Mouse (Mus musculus) heart, embryonic 16.5 days (tissue): ENCODE results near the gene Dll3. TPM values are rescaled to one million over a fixed set of nuclear protein-coding genes. Genes with fewer than 3 reads are reported as not detected.
A peak's percentile ranks its signal among the peaks of the same experiment; 100 is the strongest.

Experiments used
- ATAC-seq: fragments of 200-750 bp; cut with Nextera tagmentation; replicated peaks from 2 replicates; pipeline ENCODE4 v1.8.0; 2017; ENCODE audit warnings: moderate number of reproducible peaks; ENCODE audit not compliant: insufficient read depth, low FRiP score; ENCODE audit errors: extremely low read depth
- H3K27ac ChIP-seq: fragments of 300-500 bp; sonication (generic); 2 replicates; pipeline ENCODE4 v1.5.1; 2014; ENCODE audit warnings: mild to moderate bottlenecking, low read length, control low read depth, moderate library complexity
- H3K27me3 ChIP-seq: fragments of 300-500 bp; sonication (generic); 2 replicates; pipeline ENCODE4 v1.6.1; 2014; ENCODE audit warnings: low read length, mixed read lengths; ENCODE audit not compliant: control insufficient read depth, insufficient read depth
- H3K36me3 ChIP-seq: fragments of 300-500 bp; sonication (generic); 2 replicates; pipeline ENCODE4 v1.6.1; 2014; ENCODE audit not compliant: control insufficient read depth, insufficient read depth
- H3K4me1 ChIP-seq: fragments of 300-500 bp; sonication (generic); 2 replicates; pipeline ENCODE4 v1.6.1; 2014; ENCODE audit warnings: low read length, mixed read lengths; ENCODE audit not compliant: control insufficient read depth, insufficient read depth
- H3K4me2 ChIP-seq: fragments of 300-500 bp; sonication (generic); 2 replicates; pipeline ENCODE4 v1.6.1; 2014; ENCODE audit warnings: low read depth, mild to moderate bottlenecking, control low read depth, low read length
- H3K4me3 ChIP-seq: fragments of 300-500 bp; sonication (generic); 2 replicates; pipeline ENCODE4 v1.5.1; 2014; ENCODE audit warnings: mild to moderate bottlenecking, control low read depth, low read length
- H3K9ac ChIP-seq: fragments of 300-500 bp; sonication (generic); 2 replicates; pipeline ENCODE4 v1.6.1; 2014; ENCODE audit warnings: low read length, control low read depth
- H3K9me3 ChIP-seq: fragments of 300-500 bp; sonication (generic); replicated peaks from 2 replicates; pipeline ENCODE4 v1.6.1; 2016; ENCODE audit warnings: low read length; ENCODE audit not compliant: control insufficient read depth
- WGBS: fragments of 180-500 bp; shearing (Covaris S2); extraction: QIAGEN DNeasy Blood & Tissue Kit; methylation state at CpG from one replicate; pipeline ENCODE4 v1.1.7; 2014; 5-methylcytosine and 5-hydroxymethylcytosine counted together
- polyA plus RNA-seq: library from polyadenylated mRNA; unstranded; fragments of >200 nt; fragmentation: Nextera tagmentation; extraction: Ambion mirVana; gene quantifications from 2 replicates; pipeline ENCODE4 v1.2.1, GENCODE M21; 2015

The Dll3 gene
- 0.16 and 0.17 TPM in 2 replicates for polyA plus RNA-seq

DNA sequence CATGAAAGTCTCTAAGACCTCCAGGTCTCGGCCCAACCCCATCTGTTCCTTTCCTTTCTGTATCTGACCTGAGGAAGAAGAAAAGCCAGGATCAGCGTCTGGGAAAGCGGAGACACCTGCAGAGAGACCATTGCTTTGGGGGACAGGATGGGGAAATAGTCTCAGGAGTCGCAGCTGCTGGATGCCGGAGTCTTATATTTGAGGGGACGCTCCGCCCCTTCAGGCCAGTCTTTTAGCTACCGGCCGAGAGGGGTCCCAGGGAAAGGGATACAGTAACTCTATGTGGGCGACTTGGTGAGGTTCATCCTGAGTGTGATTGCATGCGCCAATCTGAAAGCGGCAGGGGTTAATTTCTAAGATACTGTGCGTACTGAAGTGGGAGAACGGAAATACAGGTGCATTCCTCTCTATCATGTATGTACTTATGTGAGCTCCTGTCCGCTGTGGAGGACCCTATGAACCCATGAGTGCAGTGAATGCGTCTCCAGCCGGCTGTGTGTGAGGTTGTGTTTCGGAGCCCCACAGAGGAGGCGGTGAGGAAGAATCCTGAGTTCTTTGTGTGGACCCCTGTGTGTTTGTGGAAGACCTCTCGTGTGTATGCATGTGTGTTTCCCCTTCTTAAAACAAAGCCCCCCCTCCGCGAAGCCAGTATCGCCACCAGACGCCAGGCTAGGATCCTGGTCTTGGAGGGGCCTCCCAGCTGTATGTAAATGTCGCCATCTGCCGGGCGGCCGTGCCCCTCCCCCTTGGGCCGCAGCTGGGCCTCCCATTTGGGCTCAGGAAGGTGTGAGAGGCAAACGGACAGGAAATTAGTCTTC lies at the start of gene Dll3:
TSS of gene Dll3 (minus strand) at position 623 of the 818 bp plus-strand sequence.
- H3K27ac ChIP-seq, result no peak within 1 kb of the TSS
- H3K27me3 ChIP-seq, result peaks cover 55% of the 10 kb centered on the region
- H3K9ac ChIP-seq, result peak within 1 kb of the TSS; percentile 44; the same call in 1 of the 2 replicates
- peak within 1 kb of the TSS; percentile 66 for H3K4me2 ChIP-seq
- H3K36me3 ChIP-seq, result peaks cover 16% of the 10 kb centered on the region
- H3K9me3 ChIP-seq, result no peaks in the 10 kb centered on the region
- H3K4me1 ChIP-seq, result peaks cover 6% of the 10 kb centered on the region; the same call in 1 of the 2 replicates
- ATAC-seq, result 0 out of 2 replicates have a peak, but pooled peaks have one; percentile 49
- peak within 1 kb of the TSS; percentile 36 for H3K4me3 ChIP-seq
- 2% methylated on average over 30 of the region's 30 CpGs for WGBS

DNA sequence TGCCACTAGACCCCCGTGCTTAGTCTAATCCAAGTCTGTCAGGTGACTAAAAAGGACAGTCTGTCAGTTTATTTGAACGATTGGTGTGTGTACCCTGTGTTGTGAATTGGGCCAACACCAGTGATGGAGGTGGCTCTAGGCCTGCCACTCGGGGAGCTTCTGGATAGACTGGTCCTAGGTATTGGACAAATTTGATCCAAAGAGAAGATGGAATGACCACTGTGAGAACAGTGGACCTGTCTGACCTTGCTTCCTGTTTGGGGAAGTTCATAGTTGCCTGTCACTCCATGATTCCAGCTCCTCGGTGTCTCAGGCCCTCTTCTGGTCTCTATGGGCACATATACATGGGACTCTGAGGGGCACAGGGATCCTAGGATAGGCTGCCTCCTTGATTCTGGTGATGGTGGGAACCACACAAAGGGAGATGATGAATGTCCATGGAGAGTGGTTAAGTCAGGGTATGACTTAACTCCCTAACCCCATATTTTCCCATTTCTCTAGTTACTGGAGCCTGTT lies 49.7 kb upstream of the Dll3 start:
- Histone ChIP-seq H3K27ac (peak overlapping the region; percentile 1; the same call in 1 of the 2 replicates), H3K9ac (peak overlapping the region; percentile 97), H3K4me3 (peak overlapping the region; percentile 91), H3K27me3 (no peaks in the 10 kb centered on the region), H3K36me3 (peaks cover 29% of the 10 kb centered on the region), H3K4me1 (peaks cover 17% of the 10 kb centered on the region), H3K9me3 (no peaks in the 10 kb centered on the region), H3K4me2 (peak overlapping the region; percentile 93)
- ATAC-seq, result no peak
- 27% methylated on average over 4 of the region's 4 CpGs for WGBS

DNA sequence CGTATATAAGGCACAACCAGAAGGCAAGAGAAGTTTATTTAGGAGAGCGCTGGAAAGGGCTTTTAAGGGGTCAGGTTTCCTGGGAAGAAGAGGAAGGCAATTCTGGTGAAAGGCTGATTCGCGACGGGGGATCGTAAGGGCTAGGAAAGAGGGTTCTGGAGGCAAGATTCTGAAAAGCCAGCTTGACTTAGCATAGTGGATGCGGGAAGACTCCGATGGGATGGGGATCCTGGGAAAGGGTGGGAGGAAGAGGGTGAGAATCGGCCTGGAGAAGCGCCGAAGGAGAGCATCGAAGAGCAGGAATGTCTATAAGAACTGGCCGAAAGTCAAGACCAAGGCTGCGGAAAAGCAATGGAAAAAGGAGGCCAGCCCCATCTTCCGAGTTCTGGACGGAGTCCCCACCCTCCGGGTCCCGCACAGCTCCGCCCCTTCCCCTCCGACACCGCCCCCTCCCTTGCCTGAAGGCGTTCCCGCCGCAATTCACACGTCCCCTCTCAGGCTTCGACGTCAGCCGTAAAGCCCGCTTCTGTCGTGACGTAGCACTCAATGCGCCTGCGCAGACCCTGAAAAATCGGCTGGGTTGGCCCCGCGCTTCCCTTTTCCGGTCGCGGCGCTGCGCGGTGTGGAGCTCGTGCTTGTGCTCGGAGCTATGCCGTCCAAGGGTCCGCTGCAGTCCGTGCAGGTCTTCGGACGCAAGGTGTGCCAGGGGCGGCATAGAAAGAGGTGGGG lies 48.3 kb upstream of the Dll3 start, which contains the start of gene Rps16:
TSS of gene Rps16 (plus strand) at position 498 of the 729 bp plus-strand sequence.
- Histone ChIP-seq H3K27ac (peak within 1 kb of the TSS; percentile 93), H3K9ac (peak within 1 kb of the TSS; percentile 97), H3K4me1 (peaks cover 15% of the 10 kb centered on the region), H3K9me3 (no peaks in the 10 kb centered on the region), H3K4me2 (peak within 1 kb of the TSS; percentile 93), H3K27me3 (no peaks in the 10 kb centered on the region), H3K36me3 (peaks cover 29% of the 10 kb centered on the region), H3K4me3 (peak within 1 kb of the TSS; percentile 91)
- under 1% methylated on average over 49 of the region's 50 CpGs for WGBS
- ATAC-seq, result peak; percentile 94

DNA sequence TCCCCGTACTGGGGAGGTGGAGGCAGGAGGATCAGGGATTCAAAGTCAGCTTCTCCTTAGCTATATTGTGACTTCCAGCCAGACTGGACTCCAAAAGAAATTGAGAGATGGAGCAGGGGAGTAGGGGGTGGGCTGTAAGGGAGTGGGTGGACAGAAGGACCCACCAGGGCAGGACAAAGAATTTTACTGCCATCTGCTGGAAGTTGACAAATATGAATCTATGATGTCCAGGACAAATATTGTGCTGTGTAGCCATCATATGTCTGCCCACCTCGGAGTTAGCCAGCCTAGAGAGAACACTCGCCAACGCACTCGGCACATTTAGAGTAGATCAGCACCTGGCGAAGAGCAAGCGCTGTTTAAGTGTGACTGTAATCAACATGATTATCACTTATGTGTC lies 46.6 kb upstream of the Dll3 start:
- H3K9me3 ChIP-seq, result no peaks in the 10 kb centered on the region
- ATAC-seq, result no peak
- no peak overlapping the region for H3K4me2 ChIP-seq
- no peaks in the 10 kb centered on the region for H3K27me3 ChIP-seq
- no peak overlapping the region for H3K9ac ChIP-seq
- H3K27ac ChIP-seq, result no peak overlapping the region
- H3K36me3 ChIP-seq, result peaks cover 18% of the 10 kb centered on the region
- 81% methylated on average over 7 of the region's 7 CpGs for WGBS
- no peak overlapping the region for H3K4me3 ChIP-seq
- H3K4me1 ChIP-seq, result peaks cover 15% of the 10 kb centered on the region

DNA sequence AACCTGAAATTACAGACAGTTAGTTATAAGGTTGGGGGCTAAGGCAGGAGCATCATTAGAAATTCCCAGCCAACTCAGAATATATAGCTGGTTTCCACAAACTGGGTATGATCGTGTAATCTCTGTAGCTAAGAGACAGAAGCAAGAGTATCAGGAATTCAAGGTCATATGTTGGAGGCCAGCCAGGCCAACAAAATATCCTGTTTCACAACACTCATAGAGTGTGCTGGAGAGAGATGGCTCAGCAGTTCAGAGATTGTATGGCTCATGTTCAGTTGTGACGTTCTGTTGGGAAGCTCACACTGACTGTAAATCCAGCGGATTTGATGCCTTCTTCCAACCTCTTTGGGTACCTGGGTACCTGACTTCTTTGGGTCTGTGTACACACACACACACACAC lies 45.7 kb upstream of the Dll3 start:
- no peak overlapping the region for H3K9ac ChIP-seq
- H3K4me2 ChIP-seq, result no peak overlapping the region
- H3K27ac ChIP-seq, result no peak overlapping the region; the same call in 1 of the 2 replicates
- 47% methylated on average over 3 of the region's 3 CpGs for WGBS
- no peaks in the 10 kb centered on the region for H3K27me3 ChIP-seq
- H3K9me3 ChIP-seq, result no peaks in the 10 kb centered on the region
- H3K4me1 ChIP-seq, result peaks cover 15% of the 10 kb centered on the region
- no peak overlapping the region for H3K4me3 ChIP-seq
- ATAC-seq, result no peak
- H3K36me3 ChIP-seq, result peaks cover 9% of the 10 kb centered on the region; the same call in 1 of the 2 replicates

DNA sequence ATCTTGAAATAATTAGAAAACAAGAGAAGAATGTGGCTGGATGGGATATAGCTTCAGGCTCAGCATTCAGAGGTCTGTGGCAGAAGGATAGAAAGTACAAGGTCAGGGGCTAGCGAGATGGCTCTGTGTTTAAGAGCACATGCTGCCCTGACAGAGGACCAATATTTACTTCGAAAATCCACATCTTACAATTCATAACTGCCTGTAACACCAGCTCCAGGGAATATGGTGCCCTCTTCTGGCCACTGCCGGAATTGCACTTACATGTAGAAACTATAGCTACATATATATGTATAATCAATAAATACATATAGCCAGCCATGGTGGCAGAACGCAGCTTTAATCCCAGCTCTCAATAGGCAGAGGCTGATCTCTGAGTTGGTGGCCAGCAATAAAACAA lies 42.6 kb upstream of the Dll3 start:
- peaks cover 1% of the 10 kb centered on the region for H3K4me1 ChIP-seq
- no peak overlapping the region for H3K4me3 ChIP-seq
- 3% methylated on average over 4 of the region's 4 CpGs for WGBS
- no peak overlapping the region for H3K27ac ChIP-seq
- H3K36me3 ChIP-seq, result no peaks in the 10 kb centered on the region
- ATAC-seq, result no peak
- H3K4me2 ChIP-seq, result no peak overlapping the region
- no peaks in the 10 kb centered on the region for H3K9me3 ChIP-seq
- H3K9ac ChIP-seq, result no peak overlapping the region
- H3K27me3 ChIP-seq, result no peaks in the 10 kb centered on the region

DNA sequence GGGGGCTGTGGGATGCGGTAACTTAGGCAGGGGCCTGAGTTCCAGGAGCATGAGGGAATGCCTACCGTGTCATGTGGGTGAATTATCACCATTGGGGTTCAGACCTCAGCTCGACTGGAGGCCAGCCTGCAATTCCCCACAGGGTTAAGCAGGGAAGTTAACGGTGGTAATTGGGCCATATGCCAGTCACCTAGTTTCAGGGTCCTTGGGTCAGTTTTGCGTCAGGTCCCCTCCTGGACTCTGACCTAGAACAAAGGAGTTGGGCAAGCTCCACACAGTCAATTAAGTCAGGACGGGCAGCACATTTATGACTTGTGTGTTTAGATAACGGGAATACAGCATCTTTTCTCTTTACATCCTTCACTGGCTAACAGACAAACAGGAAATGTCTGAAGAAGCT lies 39.3 kb upstream of the Dll3 start:
- H3K9me3 ChIP-seq, result no peaks in the 10 kb centered on the region
- no peak overlapping the region for H3K9ac ChIP-seq
- H3K36me3 ChIP-seq, result no peaks in the 10 kb centered on the region
- ATAC-seq, result no peak
- 38% methylated on average over 7 of the region's 7 CpGs for WGBS
- H3K27ac ChIP-seq, result no peak overlapping the region
- H3K4me3 ChIP-seq, result no peak overlapping the region
- no peak overlapping the region for H3K4me2 ChIP-seq
- H3K4me1 ChIP-seq, result peaks cover 11% of the 10 kb centered on the region
- no peaks in the 10 kb centered on the region for H3K27me3 ChIP-seq

DNA sequence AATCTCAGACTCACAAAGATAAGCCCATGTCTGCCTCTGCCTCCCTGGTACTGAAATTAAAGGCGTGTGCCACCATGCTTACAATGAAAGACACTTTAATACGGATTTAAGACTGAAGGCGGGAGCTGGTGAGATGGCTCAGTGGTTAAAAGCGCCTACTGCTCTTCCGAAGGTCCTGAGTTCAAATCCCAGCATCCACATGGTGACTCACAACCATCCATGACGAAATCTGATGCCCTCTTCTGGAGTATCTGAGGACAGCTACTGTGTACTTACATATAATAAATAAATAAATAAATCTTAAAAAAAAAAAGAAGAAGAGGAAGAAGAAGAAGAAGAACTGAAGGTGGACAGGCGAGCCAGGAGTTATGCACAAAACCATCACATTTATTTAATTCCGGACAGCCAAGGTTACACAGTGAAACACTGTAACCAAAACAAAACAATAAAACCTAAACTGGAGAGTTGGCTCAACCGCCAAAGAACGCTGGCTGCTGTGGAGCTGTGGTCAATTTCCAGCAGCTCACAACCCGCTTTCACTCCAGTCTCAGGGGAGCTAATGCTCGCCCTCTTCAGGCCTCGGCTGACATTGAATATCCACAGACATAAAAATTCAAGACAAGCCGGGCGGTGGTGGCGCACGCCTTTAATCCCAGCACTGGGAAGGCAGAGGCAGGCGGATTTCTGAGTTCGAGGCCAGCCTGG lies 37.3 kb upstream of the Dll3 start:
- no peak for ATAC-seq

More for the DNA sequence above, 37.3 kb upstream of the Dll3 start:
- Histone ChIP-seq H3K4me3 (peak overlapping the region; percentile 90), H3K4me2 (peak overlapping the region; percentile 76), H3K36me3 (no peaks in the 10 kb centered on the region), H3K27ac (peak overlapping the region; percentile 95), H3K27me3 (no peaks in the 10 kb centered on the region), H3K9me3 (no peaks in the 10 kb centered on the region), H3K4me1 (peaks cover 14% of the 10 kb centered on the region), H3K9ac (peak overlapping the region; percentile 74)
- WGBS, result 71% methylated on average over 19 of the region's 19 CpGs
